Mouse (Mus musculus): Measurements from ENCODE around the gene Drd5.
A peak's percentile ranks its signal among the peaks of the same experiment; 100 is the strongest.

Drd5 gene

GRCm38 (mm10) chr5:38356927-38357326 lies 37.8 kb downstream of the Drd5 start:
- no peak for DNase-seq

DNA sequence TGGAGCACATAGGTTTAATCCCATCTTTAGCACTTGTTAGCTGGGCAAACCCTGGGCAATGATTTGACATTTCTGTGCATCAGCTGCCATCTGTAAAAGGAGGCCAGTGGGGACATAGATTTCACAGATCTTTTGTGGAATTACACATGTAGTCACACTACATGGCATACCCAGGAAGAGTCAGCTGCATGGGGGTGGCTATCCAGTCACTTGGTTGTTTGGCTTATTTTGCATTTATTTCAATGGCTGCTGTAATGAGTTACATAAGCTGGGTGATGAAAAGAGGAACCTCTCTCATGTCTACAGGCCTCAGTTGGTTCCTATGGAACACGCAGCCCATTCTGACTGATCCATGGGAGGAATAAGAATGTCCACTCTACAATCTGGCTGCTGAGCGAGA lies 40.5 kb downstream of the Drd5 start:
- no peak for DNase-seq

DNA sequence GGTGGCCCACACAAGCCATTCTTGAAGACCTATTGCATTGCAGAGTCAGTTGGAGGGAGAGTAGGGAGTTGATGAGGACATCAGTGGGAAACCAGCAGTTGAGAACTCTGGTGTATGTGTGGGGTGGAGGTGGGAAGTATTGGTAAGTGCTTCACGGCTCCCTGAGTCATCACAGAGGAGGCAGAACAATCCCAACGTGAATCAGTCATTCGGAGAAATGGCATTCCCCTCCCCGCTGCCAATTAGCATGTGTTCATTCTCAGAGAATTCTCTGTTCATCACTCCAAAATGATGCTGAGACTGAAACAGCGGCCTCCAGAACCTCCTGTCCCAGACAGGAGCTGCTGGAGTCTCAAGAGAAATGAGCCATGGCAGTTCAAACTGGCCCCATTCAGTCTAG lies 45.2 kb downstream of the Drd5 start:
- no peak for DNase-seq

GRCm38 (mm10) chr5:38365521-38365920 lies 46.4 kb downstream of the Drd5 start:
- DNase-seq, result no peak

- DNase-seq, result peak; percentile 80
These were observed 47.7 kb downstream of the Drd5 start for GRCm38 (mm10) chr5:38366650-38367470.

GRCm38 (mm10) chr5:38371308-38371707 lies 52.1 kb downstream of the Drd5 start:
- DNase-seq, result no peak
